Mouse (Mus musculus): ENCODE measurements at regions not wholly inside any gene's neighbourhood (a gene's known extent, or its start where the extent isn't known, plus 50 kb on each side); places are given as distances from the start of the nearest gene placed in this dataset.

DNA sequence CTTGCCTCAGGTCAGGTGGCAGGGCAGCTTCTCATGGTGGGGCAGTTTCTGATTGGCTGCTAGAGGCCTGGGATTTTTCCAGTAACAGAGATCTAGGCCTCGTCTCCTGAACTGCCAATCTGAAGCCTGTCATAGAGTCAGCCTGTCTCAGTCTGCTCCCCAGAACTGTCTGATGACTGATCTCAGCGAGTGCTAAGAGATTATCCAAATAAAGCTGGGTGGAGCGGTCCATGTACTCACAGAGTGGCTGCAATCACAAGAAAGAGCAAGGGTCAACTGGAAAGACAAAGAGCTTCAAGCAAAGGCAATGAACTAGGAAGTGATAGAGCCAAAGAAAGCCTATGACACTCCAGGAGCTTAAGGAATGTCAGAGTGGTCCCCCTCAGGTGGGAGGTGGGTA, 354.7 kb downstream of the Rnf144a start:
- Histone ChIP-seq H3K4me2 (replicated peaks; ENCODE audit: low read depth, low read length) (no peak overlapping the region), H3K4me3 (ENCODE audit: low read length) (no peak overlapping the region), H3K9me3 (ENCODE audit: control insufficient read depth, low read length) (no peaks in the 10 kb centered on the region), H3K36me3 (ENCODE audit: control insufficient read depth, insufficient read depth, low read length) (no peaks in the 10 kb centered on the region), H3K27me3 (ENCODE audit: control insufficient read depth, insufficient read depth, low read length) (no peaks in the 10 kb centered on the region), H3K27ac (ENCODE audit: low read depth, low read length) (no peak overlapping the region), H3K4me1 (ENCODE audit: control insufficient read depth, insufficient read depth, low read length) (no peaks in the 10 kb centered on the region), H3K9ac (ENCODE audit: low read depth, low read length) (no peak overlapping the region)
- 58% methylated on average over 3 of the region's 3 CpGs for WGBS
- ATAC-seq (ENCODE audit: low FRiP score, low TSS enrichment), result no peak

DNA sequence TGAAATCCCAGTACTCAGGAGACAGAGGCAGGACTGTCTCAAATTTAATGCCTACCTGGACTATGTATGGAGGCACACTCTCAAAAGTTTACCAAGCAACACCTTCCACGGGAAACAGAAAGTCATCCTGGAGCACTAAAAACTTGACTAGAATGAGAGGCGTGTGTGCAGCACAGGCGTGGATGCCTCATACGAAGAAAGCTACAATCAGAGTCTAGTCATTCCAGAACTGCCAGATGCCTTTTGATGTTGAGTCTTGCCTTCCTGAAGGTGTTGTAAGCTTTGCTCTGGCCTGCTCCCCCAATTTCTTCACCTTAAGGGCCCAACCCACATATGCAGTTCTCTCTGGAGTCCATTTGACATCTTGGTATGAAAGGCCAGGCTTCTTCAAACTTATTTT, 356.0 kb downstream of the Rnf144a start:
- no peak overlapping the region for H3K9ac ChIP-seq (ENCODE audit: low read depth, low read length)
- H3K9me3 ChIP-seq (ENCODE audit: control insufficient read depth, low read length), result no peaks in the 10 kb centered on the region
- no peak overlapping the region for H3K4me3 ChIP-seq (ENCODE audit: low read length)
- ATAC-seq (ENCODE audit: low FRiP score, low TSS enrichment), result no peak
- 89% methylated on average over 4 of the region's 4 CpGs for WGBS
- H3K4me2 ChIP-seq (replicated peaks; ENCODE audit: low read depth, low read length), result no peak overlapping the region
- H3K27ac ChIP-seq (ENCODE audit: low read depth, low read length), result no peak overlapping the region
- H3K27me3 ChIP-seq (ENCODE audit: control insufficient read depth, insufficient read depth, low read length), result no peaks in the 10 kb centered on the region
- H3K36me3 ChIP-seq (ENCODE audit: control insufficient read depth, insufficient read depth, low read length), result no peaks in the 10 kb centered on the region
- H3K4me1 ChIP-seq (ENCODE audit: control insufficient read depth, insufficient read depth, low read length), result no peaks in the 10 kb centered on the region

DNA sequence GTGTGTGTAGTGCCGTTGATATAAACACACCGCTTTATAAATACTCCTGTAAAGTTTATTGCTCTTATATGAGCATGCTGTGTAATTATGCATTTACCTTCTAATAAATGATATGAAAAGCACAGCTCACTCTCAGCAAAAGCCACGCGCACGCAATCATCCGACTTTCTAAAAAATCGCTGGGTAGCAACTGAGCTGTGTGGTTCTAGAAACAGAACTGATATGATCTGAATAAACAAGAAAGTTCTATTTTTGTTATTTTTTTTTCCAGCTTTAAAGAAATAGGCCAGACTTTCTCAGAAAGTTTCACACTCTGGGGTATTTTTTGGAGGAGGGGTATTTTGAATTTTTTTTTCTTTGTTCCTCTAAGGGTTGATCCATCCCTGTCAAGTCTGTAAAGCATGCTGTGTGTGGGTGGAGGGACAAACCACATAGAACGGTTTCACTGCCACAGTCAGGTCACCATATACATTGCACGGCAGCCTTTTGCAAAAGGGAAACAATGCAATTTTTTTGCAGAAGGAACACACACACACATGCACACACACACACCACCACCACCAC, 357.5 kb downstream of the Rnf144a start:
- H3K4me2 ChIP-seq (replicated peaks; ENCODE audit: low read depth, low read length), result no peak overlapping the region
- H3K36me3 ChIP-seq (ENCODE audit: control insufficient read depth, insufficient read depth, low read length), result no peaks in the 10 kb centered on the region
- no peak for ATAC-seq (ENCODE audit: low FRiP score, low TSS enrichment)
- no peak overlapping the region for H3K27ac ChIP-seq (ENCODE audit: low read depth, low read length)
- H3K9me3 ChIP-seq (ENCODE audit: control insufficient read depth, low read length), result no peaks in the 10 kb centered on the region
- no peak overlapping the region for H3K9ac ChIP-seq (ENCODE audit: low read depth, low read length)
- H3K4me1 ChIP-seq (ENCODE audit: control insufficient read depth, insufficient read depth, low read length), result no peaks in the 10 kb centered on the region
- no peak overlapping the region for H3K4me3 ChIP-seq (ENCODE audit: low read length)
- WGBS, result 83% methylated on average over 9 of the region's 9 CpGs
- H3K27me3 ChIP-seq (ENCODE audit: control insufficient read depth, insufficient read depth, low read length), result no peaks in the 10 kb centered on the region

DNA sequence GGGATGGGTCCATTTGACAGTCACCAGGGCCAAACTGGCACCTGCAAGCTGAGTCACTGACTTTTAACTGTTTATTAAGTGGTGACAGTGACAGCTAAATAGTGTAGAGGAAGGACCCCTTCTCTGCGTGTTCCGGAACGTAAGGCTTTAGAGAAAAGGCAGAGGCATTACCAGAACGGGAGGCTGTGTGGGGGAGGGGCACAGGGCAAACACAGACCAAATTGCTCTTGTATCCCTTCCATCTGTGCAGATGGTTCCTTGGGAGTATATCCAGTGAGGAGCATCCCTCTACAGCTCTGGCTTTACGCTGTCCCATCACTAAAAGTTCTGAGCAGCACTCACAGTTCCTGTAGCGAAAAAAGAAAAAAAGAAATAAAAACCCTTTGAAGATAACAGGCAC, 368.1 kb downstream of the Rnf144a start:
- Histone ChIP-seq H3K9ac (ENCODE audit: low read depth, low read length) (no peak overlapping the region), H3K4me2 (replicated peaks; ENCODE audit: low read depth, low read length) (no peak overlapping the region), H3K36me3 (ENCODE audit: control insufficient read depth, insufficient read depth, low read length) (no peaks in the 10 kb centered on the region), H3K9me3 (ENCODE audit: control insufficient read depth, low read length) (no peaks in the 10 kb centered on the region), H3K27ac (ENCODE audit: low read depth, low read length) (no peak overlapping the region), H3K27me3 (ENCODE audit: control insufficient read depth, insufficient read depth, low read length) (no peaks in the 10 kb centered on the region), H3K4me1 (ENCODE audit: control insufficient read depth, insufficient read depth, low read length) (no peaks in the 10 kb centered on the region), H3K4me3 (ENCODE audit: low read length) (no peak overlapping the region)
- WGBS, result 73% methylated on average over 6 of the region's 6 CpGs
- ATAC-seq (ENCODE audit: low FRiP score, low TSS enrichment), result no peak

DNA sequence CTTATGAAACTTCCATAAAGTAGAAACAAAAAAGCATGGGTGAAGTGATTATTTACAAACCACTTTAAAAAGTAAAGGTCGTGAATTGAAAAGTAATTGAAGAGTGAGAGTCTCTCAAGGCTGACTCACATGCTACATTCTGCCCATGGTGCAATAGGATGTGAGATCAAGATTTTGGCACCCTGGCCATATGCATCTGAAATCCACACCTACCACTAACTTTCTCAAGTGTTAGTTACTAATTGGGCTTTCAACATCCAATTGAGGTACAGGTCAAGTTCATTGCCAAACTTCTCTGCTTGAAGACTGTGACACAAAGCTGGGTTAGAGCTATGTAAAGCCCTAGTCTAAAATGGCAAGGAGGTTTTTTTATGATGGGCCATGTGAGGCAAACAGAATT, 369.7 kb downstream of the Rnf144a start:
- no peak overlapping the region for H3K27ac ChIP-seq (ENCODE audit: low read depth, low read length)
- H3K27me3 ChIP-seq (ENCODE audit: control insufficient read depth, insufficient read depth, low read length), result no peaks in the 10 kb centered on the region
- no peaks in the 10 kb centered on the region for H3K36me3 ChIP-seq (ENCODE audit: control insufficient read depth, insufficient read depth, low read length)
- WGBS, result 95% methylated on average over 1 of the region's 1 CpGs
- no peak overlapping the region for H3K4me3 ChIP-seq (ENCODE audit: low read length)
- no peaks in the 10 kb centered on the region for H3K4me1 ChIP-seq (ENCODE audit: control insufficient read depth, insufficient read depth, low read length)
- ATAC-seq (ENCODE audit: low FRiP score, low TSS enrichment), result no peak
- H3K9ac ChIP-seq (ENCODE audit: low read depth, low read length), result no peak overlapping the region
- H3K4me2 ChIP-seq (replicated peaks; ENCODE audit: low read depth, low read length), result no peak overlapping the region
- H3K9me3 ChIP-seq (ENCODE audit: control insufficient read depth, low read length), result no peaks in the 10 kb centered on the region

DNA sequence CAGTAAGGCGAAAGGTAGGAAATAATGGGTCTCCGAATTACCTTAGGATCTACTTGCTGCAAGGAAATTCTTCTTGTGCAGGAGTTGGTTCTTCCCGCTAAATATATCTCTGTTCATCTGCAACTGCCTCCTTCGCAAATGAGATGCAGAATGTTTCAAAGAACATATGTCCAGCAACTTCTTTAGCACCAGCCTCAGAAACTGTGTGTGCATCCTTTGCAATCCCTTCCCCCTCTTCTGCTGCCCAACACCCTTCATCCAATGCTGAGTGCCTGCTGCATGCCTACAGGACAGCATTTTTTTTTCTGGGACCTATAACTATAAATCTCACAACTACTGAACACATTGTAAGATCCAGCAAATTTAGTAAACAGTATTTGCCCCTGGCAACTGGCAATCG, 402.1 kb downstream of the Rnf144a start:
- H3K4me2 ChIP-seq (replicated peaks; ENCODE audit: low read depth, low read length), result no peak overlapping the region
- H3K27ac ChIP-seq (ENCODE audit: low read depth, low read length), result no peak overlapping the region
- 84% methylated on average over 5 of the region's 5 CpGs for WGBS
- no peak overlapping the region for H3K9ac ChIP-seq (ENCODE audit: low read depth, low read length)
- H3K4me3 ChIP-seq (ENCODE audit: low read length), result no peak overlapping the region
- no peaks in the 10 kb centered on the region for H3K4me1 ChIP-seq (ENCODE audit: control insufficient read depth, insufficient read depth, low read length)
- no peaks in the 10 kb centered on the region for H3K9me3 ChIP-seq (ENCODE audit: control insufficient read depth, low read length)
- no peak for ATAC-seq (ENCODE audit: low FRiP score, low TSS enrichment)
- H3K27me3 ChIP-seq (ENCODE audit: control insufficient read depth, insufficient read depth, low read length), result no peaks in the 10 kb centered on the region
- H3K36me3 ChIP-seq (ENCODE audit: control insufficient read depth, insufficient read depth, low read length), result no peaks in the 10 kb centered on the region

DNA sequence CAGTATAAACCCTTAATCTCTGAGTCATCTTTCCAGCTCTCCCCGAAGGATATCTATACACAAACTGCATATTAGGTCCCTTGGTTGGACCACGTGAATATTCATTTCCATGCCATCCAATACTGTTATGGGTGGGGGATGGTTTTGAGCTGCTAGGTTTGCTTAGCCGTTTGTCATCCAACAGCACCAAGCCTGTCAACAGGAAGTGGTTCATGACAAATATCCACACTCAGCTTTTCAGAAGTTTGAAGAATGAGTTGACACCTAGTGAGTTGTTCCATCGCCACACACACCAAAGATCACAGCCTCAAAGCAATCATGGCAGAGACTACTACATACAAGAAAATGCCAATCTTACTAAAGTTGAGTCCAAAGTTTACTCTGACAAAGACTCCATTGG, 421.0 kb downstream of the Rnf144a start:
- Histone ChIP-seq H3K9ac (ENCODE audit: low read depth, low read length) (no peak overlapping the region), H3K27me3 (ENCODE audit: control insufficient read depth, insufficient read depth, low read length) (no peaks in the 10 kb centered on the region), H3K36me3 (ENCODE audit: control insufficient read depth, insufficient read depth, low read length) (no peaks in the 10 kb centered on the region), H3K9me3 (ENCODE audit: control insufficient read depth, low read length) (no peaks in the 10 kb centered on the region), H3K27ac (ENCODE audit: low read depth, low read length) (no peak overlapping the region), H3K4me3 (ENCODE audit: low read length) (no peak overlapping the region), H3K4me2 (replicated peaks; ENCODE audit: low read depth, low read length) (no peak overlapping the region), H3K4me1 (ENCODE audit: control insufficient read depth, insufficient read depth, low read length) (no peaks in the 10 kb centered on the region)
- 84% methylated on average over 4 of the region's 4 CpGs for WGBS
- ATAC-seq (ENCODE audit: low FRiP score, low TSS enrichment), result no peak

DNA sequence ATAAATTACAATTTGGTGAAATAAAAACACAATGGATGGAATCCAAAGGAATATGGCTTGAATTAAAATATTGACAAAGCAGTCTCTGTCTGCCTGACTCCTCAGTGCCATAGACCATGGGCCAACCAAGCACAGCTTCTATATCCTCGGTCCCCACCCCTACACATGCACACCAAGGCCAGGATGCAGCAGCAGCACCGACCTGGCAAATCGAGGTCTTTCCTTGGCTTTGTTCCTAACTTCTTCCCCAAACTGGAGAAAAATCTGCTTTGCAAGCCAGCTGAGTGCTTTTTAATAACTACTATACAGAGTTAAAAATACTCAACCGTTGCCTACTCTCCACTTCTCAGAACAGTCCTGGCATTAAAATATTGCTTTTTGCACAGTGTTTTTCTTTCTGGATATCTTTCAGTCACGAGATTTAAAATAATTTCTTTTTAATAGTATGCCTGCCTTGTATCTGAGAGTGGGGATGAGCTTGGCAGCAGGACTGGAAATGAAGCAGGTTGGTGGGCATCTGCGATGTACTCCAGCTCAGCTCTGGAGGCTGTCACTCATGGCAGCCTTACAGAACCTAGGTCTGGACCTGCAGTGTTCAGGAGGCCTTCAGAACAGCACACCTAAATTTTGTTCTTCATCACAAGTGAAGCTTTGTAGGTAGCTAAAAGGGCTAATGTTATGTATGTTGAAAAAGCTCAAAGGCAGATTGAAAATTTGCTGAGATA, 423.1 kb downstream of the Rnf144a start:
- Histone ChIP-seq H3K27me3 (ENCODE audit: control insufficient read depth, insufficient read depth, low read length) (no peaks in the 10 kb centered on the region), H3K4me2 (replicated peaks; ENCODE audit: low read depth, low read length) (no peak overlapping the region), H3K4me1 (ENCODE audit: control insufficient read depth, insufficient read depth, low read length) (no peaks in the 10 kb centered on the region), H3K4me3 (ENCODE audit: low read length) (no peak overlapping the region), H3K9me3 (ENCODE audit: control insufficient read depth, low read length) (no peaks in the 10 kb centered on the region), H3K36me3 (ENCODE audit: control insufficient read depth, insufficient read depth, low read length) (no peaks in the 10 kb centered on the region), H3K9ac (ENCODE audit: low read depth, low read length) (no peak overlapping the region), H3K27ac (ENCODE audit: low read depth, low read length) (no peak overlapping the region)
- WGBS, result 80% methylated on average over 6 of the region's 6 CpGs
- ATAC-seq (ENCODE audit: low FRiP score, low TSS enrichment), result no peak

DNA sequence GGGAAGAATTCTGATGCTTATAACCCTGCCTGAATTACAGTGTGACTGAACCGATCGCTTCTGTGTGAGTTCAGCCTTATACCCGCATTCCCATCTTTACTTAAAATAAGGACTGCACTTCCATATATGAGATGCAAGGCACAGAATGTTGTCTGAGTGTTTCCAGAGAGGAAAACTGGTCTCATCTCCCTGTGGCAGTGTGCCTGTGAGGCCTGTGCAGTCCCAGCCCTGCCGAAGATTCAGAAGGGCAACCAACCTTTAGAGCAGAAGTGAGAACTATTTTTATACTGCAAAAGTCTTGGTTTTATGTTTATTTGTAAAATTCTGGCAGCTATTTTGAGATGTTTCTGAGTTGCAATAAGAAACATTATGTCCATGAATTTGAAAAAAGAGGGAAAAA, 432.5 kb downstream of the Rnf144a start:
- Histone ChIP-seq H3K27me3 (ENCODE audit: control insufficient read depth, insufficient read depth, low read length) (no peaks in the 10 kb centered on the region), H3K36me3 (ENCODE audit: control insufficient read depth, insufficient read depth, low read length) (no peaks in the 10 kb centered on the region), H3K27ac (ENCODE audit: low read depth, low read length) (no peak overlapping the region), H3K4me2 (replicated peaks; ENCODE audit: low read depth, low read length) (no peak overlapping the region), H3K4me1 (ENCODE audit: control insufficient read depth, insufficient read depth, low read length) (no peaks in the 10 kb centered on the region), H3K4me3 (ENCODE audit: low read length) (no peak overlapping the region), H3K9ac (ENCODE audit: low read depth, low read length) (no peak overlapping the region), H3K9me3 (ENCODE audit: control insufficient read depth, low read length) (no peaks in the 10 kb centered on the region)
- 95% methylated on average over 4 of the region's 4 CpGs for WGBS
- no peak for ATAC-seq (ENCODE audit: low FRiP score, low TSS enrichment)
